Mouse (Mus musculus) stomach, postnatal 0 days (tissue): ENCODE measurements around the gene Art1. TPM values are rescaled to one million over a fixed set of nuclear protein-coding genes. Genes with fewer than 3 reads are reported as not detected.

Experiments used
- ATAC-seq: fragments of 200-750 bp; cut with Nextera tagmentation; 2 replicates; pipeline ENCODE4 v1.8.0; 2017; ENCODE audit not compliant: low FRiP score, low TSS enrichment
- DNase-seq: peaks from one replicate; pipeline ENCODE4 v3.0.0-alpha.2; 2016; ENCODE audit warnings: low spot score
- H3K27ac ChIP-seq: fragments of 300-500 bp; sonication (generic); replicated peaks from 2 replicates; pipeline ENCODE4 v1.5.1; 2014; ENCODE audit warnings: mild to moderate bottlenecking, control low read depth
- H3K27me3 ChIP-seq: fragments of 300-500 bp; sonication (generic); 2 replicates; pipeline ENCODE4 v1.6.1; 2014; ENCODE audit warnings: low read length; ENCODE audit not compliant: control insufficient read depth, insufficient read depth
- H3K36me3 ChIP-seq: fragments of 300-500 bp; sonication (generic); 2 replicates; pipeline ENCODE4 v1.6.1; 2014; ENCODE audit warnings: low read length, mixed read lengths; ENCODE audit not compliant: control insufficient read depth, insufficient read depth
- H3K4me1 ChIP-seq: fragments of 300-500 bp; sonication (generic); replicated peaks from 2 replicates; pipeline ENCODE4 v1.6.1; 2014; ENCODE audit warnings: antibody characterized with exemption; ENCODE audit not compliant: control insufficient read depth, insufficient read depth
- H3K4me2 ChIP-seq: fragments of 300-500 bp; sonication (generic); replicated peaks from 2 replicates; pipeline ENCODE4 v1.6.1; 2014; ENCODE audit warnings: low read depth, mild to moderate bottlenecking, control low read depth, moderate library complexity
- H3K4me3 ChIP-seq: fragments of 300-500 bp; sonication (generic); 2 replicates; pipeline ENCODE4 v1.5.1; 2014; ENCODE audit warnings: low read depth, low read length, control low read depth
- H3K9ac ChIP-seq: fragments of 300-500 bp; sonication (generic); 2 replicates; pipeline ENCODE4 v1.6.1; 2014; ENCODE audit warnings: mild to moderate bottlenecking, low read length, control low read depth, mixed read lengths
- H3K9me3 ChIP-seq: fragments of 300-500 bp; sonication (generic); 2 replicates; pipeline ENCODE4 v1.6.1; 2016; ENCODE audit warnings: low read length; ENCODE audit not compliant: control insufficient read depth
- CTCF ChIP-seq: IDR thresholded peaks from 2 replicates; pipeline ENCODE4 v1.5.1; 2016; ENCODE audit warnings: antibody characterized with exemption, low read depth, mild to moderate bottlenecking, moderate library complexity
- EP300 ChIP-seq: optimal IDR thresholded peaks from 2 replicates; pipeline ENCODE3; 2016; ENCODE audit warnings: antibody characterized with exemption
- WGBS: fragments of 180-500 bp; shearing (Covaris S2); extraction: QIAGEN DNeasy Blood & Tissue Kit; methylation state at CpG from one replicate; pipeline ENCODE4 v1.1.7; 2014; 5-methylcytosine and 5-hydroxymethylcytosine counted together
- polyA plus RNA-seq: library from polyadenylated mRNA; unstranded; fragments of >200 nt; fragmentation: Nextera tagmentation; extraction: Ambion mirVana; gene quantifications from 2 replicates; pipeline ENCODE4 v1.2.1, GENCODE M21; 2015

Art1 gene
- polyA plus RNA-seq, 1 experiment from 2014 or later: 0.25 TPM

GRCm38 (mm10) chr7:102066363-102066762 lies 35.2 kb upstream of the Art1 start:
- 54% methylated on average over 6 of the region's 6 CpGs for WGBS
- H3K9me3 ChIP-seq: no peaks in the 10 kb centered on the region
- peaks cover 7% of the 10 kb centered on the region; the same call in 1 of the 2 replicates for H3K4me1 ChIP-seq
- ATAC-seq (no peak), DNase-seq (no peak)
- no peak for TF ChIP-seq CTCF
- TF ChIP-seq EP300: no peak
- H3K4me3 ChIP-seq: peak overlapping the region; percentile 71; the same call in 1 of the 2 replicates
- H3K36me3 ChIP-seq: no peaks in the 10 kb centered on the region
- no peak overlapping the region for H3K27ac ChIP-seq
- no peak overlapping the region for H3K9ac ChIP-seq
- H3K4me2 ChIP-seq: peak overlapping the region; percentile 51
- H3K27me3 ChIP-seq: no peaks in the 10 kb centered on the region

- H3K9ac ChIP-seq: no peak overlapping the region
- H3K27ac ChIP-seq: no peak overlapping the region
- no peaks in the 10 kb centered on the region for H3K9me3 ChIP-seq
- no peak overlapping the region for H3K4me2 ChIP-seq
- no peak overlapping the region for H3K4me3 ChIP-seq
- peaks cover 30% of the 10 kb centered on the region for H3K36me3 ChIP-seq
- H3K4me1 ChIP-seq: no peaks in the 10 kb centered on the region
- no peaks in the 10 kb centered on the region for H3K27me3 ChIP-seq
- ATAC-seq (no peak; the same call in 1 of the 2 replicates), DNase-seq (no peak)
- TF ChIP-seq CTCF (peak; percentile 75), EP300 (no peak)
- 73% methylated on average over 7 of the region's 7 CpGs for WGBS
These were observed 24.7 kb upstream of the Art1 start for GRCm38 (mm10) chr7:102076714-102077296.

- H3K4me2 ChIP-seq: no peak overlapping the region
- no peaks in the 10 kb centered on the region for H3K27me3 ChIP-seq
- H3K4me3 ChIP-seq: no peak overlapping the region
- DNase-seq: peak; percentile 37
- peak; percentile 74; the same call in 1 of the 2 replicates for ATAC-seq
- H3K27ac ChIP-seq: no peak overlapping the region
- peaks cover 28% of the 10 kb centered on the region for H3K36me3 ChIP-seq
- no peak overlapping the region for H3K9ac ChIP-seq
- H3K4me1 ChIP-seq: no peaks in the 10 kb centered on the region
- 66% methylated on average over 7 of the region's 7 CpGs for WGBS
- H3K9me3 ChIP-seq: no peaks in the 10 kb centered on the region
- TF ChIP-seq CTCF (peak; percentile 84), EP300 (no peak)
These were observed 23.0 kb upstream of the Art1 start for GRCm38 (mm10) chr7:102078517-102078916.

GRCm38 (mm10) chr7:102080311-102080710 lies 21.2 kb upstream of the Art1 start:
- H3K4me3 ChIP-seq: no peak overlapping the region
- peaks cover 27% of the 10 kb centered on the region for H3K36me3 ChIP-seq
- no peak overlapping the region for H3K9ac ChIP-seq
- H3K27me3 ChIP-seq: no peaks in the 10 kb centered on the region
- ATAC-seq (no peak), DNase-seq (no peak)
- no peaks in the 10 kb centered on the region for H3K4me1 ChIP-seq
- TF ChIP-seq EP300 (no peak), CTCF (no peak)
- no peaks in the 10 kb centered on the region for H3K9me3 ChIP-seq
- no peak overlapping the region for H3K27ac ChIP-seq
- 88% methylated on average over 8 of the region's 8 CpGs for WGBS
- no peak overlapping the region for H3K4me2 ChIP-seq

GRCm38 (mm10) chr7:102081784-102082183 lies 19.8 kb upstream of the Art1 start:
- no peaks in the 10 kb centered on the region for H3K27me3 ChIP-seq
- H3K4me2 ChIP-seq: no peak overlapping the region
- no peaks in the 10 kb centered on the region for H3K9me3 ChIP-seq
- ATAC-seq (no peak), DNase-seq (no peak)
- WGBS: 96% methylated on average over 5 of the region's 5 CpGs
- no peak overlapping the region for H3K9ac ChIP-seq
- H3K4me1 ChIP-seq: no peaks in the 10 kb centered on the region
- no peak overlapping the region for H3K4me3 ChIP-seq
- TF ChIP-seq EP300: no peak
- TF ChIP-seq CTCF: no peak
- no peak overlapping the region for H3K27ac ChIP-seq
- peaks cover 20% of the 10 kb centered on the region for H3K36me3 ChIP-seq

- no peak for ATAC-seq
- H3K4me3 ChIP-seq: no peak within 1 kb of the TSS
- TF ChIP-seq CTCF: no peak
- no peak for TF ChIP-seq EP300
- DNase-seq: no peak
- H3K9ac ChIP-seq: no peak within 1 kb of the TSS
- WGBS: 80% methylated on average over 5 of the region's 5 CpGs
- H3K4me2 ChIP-seq: no peak within 1 kb of the TSS
- H3K36me3 ChIP-seq: peaks cover 20% of the 10 kb centered on the region
- no peak within 1 kb of the TSS for H3K27ac ChIP-seq
- H3K9me3 ChIP-seq: no peaks in the 10 kb centered on the region
- H3K27me3 ChIP-seq: no peaks in the 10 kb centered on the region
- no peaks in the 10 kb centered on the region for H3K4me1 ChIP-seq
These were observed 18.7 kb upstream of the Art1 start, which contains the start of gene Trpc2 for GRCm38 (mm10) chr7:102082816-102083215. Gene Trpc2 (plus strand): TSS chr7:102083116.
